Mouse (Mus musculus): Measurements from ENCODE around the gene Cyp21a1. TPM values are rescaled to one million over a fixed set of nuclear protein-coding genes. Genes with fewer than 3 reads are reported as not detected.
"Not testable (repeated sequence)": the region's sequence is repeated elsewhere in the genome, so short reads cannot be mapped to it uniquely, and the experiment has no call there.

Gene Cyp21a1
- polyA plus RNA-seq, 1 experiment from 2014 or later, result not detected

GRCm38 (mm10) chr17:34838785-34839184 lies 34.4 kb upstream of the Cyp21a1 start:
- Histone ChIP-seq H3K4me1 (ENCODE audit: control insufficient read depth, insufficient read depth, low read length) (peaks cover 14% of the 10 kb centered on the region), H3K4me3 (replicated peaks; ENCODE audit: low read depth, low read length) (no peak overlapping the region), H3K36me3 (ENCODE audit: control insufficient read depth, insufficient read depth, low read length) (peaks cover 57% of the 10 kb centered on the region), H3K9ac (replicated peaks; ENCODE audit: low read length) (no peak overlapping the region), H3K9me3 (ENCODE audit: control insufficient read depth, low read length) (no peaks in the 10 kb centered on the region), H3K27ac (replicated peaks; ENCODE audit: low read depth, low read length) (no peak overlapping the region), H3K4me2 (ENCODE audit: low read length) (no peak overlapping the region), H3K27me3 (ENCODE audit: control insufficient read depth, insufficient read depth, low read length) (no peaks in the 10 kb centered on the region)
- WGBS, result 92% methylated on average over 7 of the region's 7 CpGs
- ATAC-seq (ENCODE audit: low FRiP score, low TSS enrichment), result no peak
- DNase-seq, result no peak

GRCm38 (mm10) chr17:34837464-34838324 lies 33.3 kb upstream of the Cyp21a1 start:
- H3K4me2 ChIP-seq (ENCODE audit: low read length), result peak overlapping the region; percentile 74
- DNase-seq, result no peak
- WGBS, result 43% methylated on average over 43 of the region's 43 CpGs
- no peaks in the 10 kb centered on the region for H3K9me3 ChIP-seq (ENCODE audit: control insufficient read depth, low read length)
- peaks cover 59% of the 10 kb centered on the region for H3K36me3 ChIP-seq (ENCODE audit: control insufficient read depth, insufficient read depth, low read length)
- H3K27ac ChIP-seq (replicated peaks; ENCODE audit: low read depth, low read length), result peak overlapping the region; percentile 78
- peak overlapping the region; percentile 74 for H3K9ac ChIP-seq (replicated peaks; ENCODE audit: low read length)
- H3K4me3 ChIP-seq (replicated peaks; ENCODE audit: low read depth, low read length), result peak overlapping the region; percentile 76
- H3K4me1 ChIP-seq (ENCODE audit: control insufficient read depth, insufficient read depth, low read length), result peaks cover 14% of the 10 kb centered on the region
- H3K27me3 ChIP-seq (ENCODE audit: control insufficient read depth, insufficient read depth, low read length), result no peaks in the 10 kb centered on the region
- peak; percentile 41; the same call in 1 of the 2 replicates for ATAC-seq (ENCODE audit: low FRiP score, low TSS enrichment)

GRCm38 (mm10) chr17:34836856-34837221 lies 32.5 kb upstream of the Cyp21a1 start, which contains the start of the genes Stk19 and Dxo:
Gene Stk19, minus strand, starts transcription at chr17:34836945.
Gene Dxo, plus strand, starts transcription at chr17:34837019.
- peak within 1 kb of the TSS; percentile 74 for H3K9ac ChIP-seq (replicated peaks; ENCODE audit: low read length)
- no peaks in the 10 kb centered on the region for H3K27me3 ChIP-seq (ENCODE audit: control insufficient read depth, insufficient read depth, low read length)
- peaks cover 55% of the 10 kb centered on the region for H3K36me3 ChIP-seq (ENCODE audit: control insufficient read depth, insufficient read depth, low read length)
- WGBS, result under 1% methylated on average over 40 of the region's 40 CpGs
- ATAC-seq (ENCODE audit: low FRiP score, low TSS enrichment) (peak; percentile 93), DNase-seq (peak; percentile 99)
- peaks cover 14% of the 10 kb centered on the region for H3K4me1 ChIP-seq (ENCODE audit: control insufficient read depth, insufficient read depth, low read length)
- H3K9me3 ChIP-seq (ENCODE audit: control insufficient read depth, low read length), result no peaks in the 10 kb centered on the region
- peak within 1 kb of the TSS; percentile 76 for H3K4me3 ChIP-seq (replicated peaks; ENCODE audit: low read depth, low read length)
- peak within 1 kb of the TSS; percentile 78 for H3K27ac ChIP-seq (replicated peaks; ENCODE audit: low read depth, low read length)
- peak within 1 kb of the TSS; percentile 74 for H3K4me2 ChIP-seq (ENCODE audit: low read length)

GRCm38 (mm10) chr17:34836155-34836855 lies 31.9 kb upstream of the Cyp21a1 start:
- H3K36me3 ChIP-seq (ENCODE audit: control insufficient read depth, insufficient read depth, low read length), result peaks cover 52% of the 10 kb centered on the region
- peak overlapping the region; percentile 74 for H3K4me2 ChIP-seq (ENCODE audit: low read length)
- DNase-seq, result no peak
- peak overlapping the region; percentile 58 for H3K9ac ChIP-seq (replicated peaks; ENCODE audit: low read length)
- H3K4me1 ChIP-seq (ENCODE audit: control insufficient read depth, insufficient read depth, low read length), result peaks cover 14% of the 10 kb centered on the region
- H3K27ac ChIP-seq (replicated peaks; ENCODE audit: low read depth, low read length), result peak overlapping the region; percentile 78
- no peaks in the 10 kb centered on the region for H3K9me3 ChIP-seq (ENCODE audit: control insufficient read depth, low read length)
- no peaks in the 10 kb centered on the region for H3K27me3 ChIP-seq (ENCODE audit: control insufficient read depth, insufficient read depth, low read length)
- 2% methylated on average over 48 of the region's 48 CpGs for WGBS
- ATAC-seq (ENCODE audit: low FRiP score, low TSS enrichment), result peak; percentile 83
- peak overlapping the region; percentile 76 for H3K4me3 ChIP-seq (replicated peaks; ENCODE audit: low read depth, low read length)

- H3K9me3 ChIP-seq (ENCODE audit: control insufficient read depth, low read length); DNase-seq; ATAC-seq (ENCODE audit: low FRiP score, low TSS enrichment); H3K9ac ChIP-seq (replicated peaks; ENCODE audit: low read length); H3K4me1 ChIP-seq (ENCODE audit: control insufficient read depth, insufficient read depth, low read length); H3K4me3 ChIP-seq (replicated peaks; ENCODE audit: low read depth, low read length); H3K4me2 ChIP-seq (ENCODE audit: low read length); H3K27ac ChIP-seq (replicated peaks; ENCODE audit: low read depth, low read length); H3K27me3 ChIP-seq (ENCODE audit: control insufficient read depth, insufficient read depth, low read length): not testable (repeated sequence)
- WGBS, result 100% methylated on average over 1 of the region's 1 CpGs
- H3K36me3 ChIP-seq (ENCODE audit: control insufficient read depth, insufficient read depth, low read length), result peaks cover 73% of the 10 kb centered on the region
These were observed 26.4 kb upstream of the Cyp21a1 start for GRCm38 (mm10) chr17:34830776-34831175.

- WGBS, result 82% methylated on average over 7 of the region's 7 CpGs
- H3K4me1 ChIP-seq (ENCODE audit: control insufficient read depth, insufficient read depth, low read length), result no peaks in the 10 kb centered on the region
- no peak overlapping the region for H3K27ac ChIP-seq (replicated peaks; ENCODE audit: low read depth, low read length)
- H3K36me3 ChIP-seq (ENCODE audit: control insufficient read depth, insufficient read depth, low read length), result no peaks in the 10 kb centered on the region
- no peak for DNase-seq
- ATAC-seq (ENCODE audit: low FRiP score, low TSS enrichment), result no peak
- H3K27me3 ChIP-seq (ENCODE audit: control insufficient read depth, insufficient read depth, low read length), result no peaks in the 10 kb centered on the region
- no peak overlapping the region for H3K4me3 ChIP-seq (replicated peaks; ENCODE audit: low read depth, low read length)
- no peaks in the 10 kb centered on the region for H3K9me3 ChIP-seq (ENCODE audit: control insufficient read depth, low read length)
- no peak overlapping the region for H3K9ac ChIP-seq (replicated peaks; ENCODE audit: low read length)
- H3K4me2 ChIP-seq (ENCODE audit: low read length), result no peak overlapping the region
These were observed 10.5 kb upstream of the Cyp21a1 start for GRCm38 (mm10) chr17:34814818-34815370.

GRCm38 (mm10) chr17:34813747-34814146 lies 9.4 kb upstream of the Cyp21a1 start:
- H3K36me3 ChIP-seq (ENCODE audit: control insufficient read depth, insufficient read depth, low read length); H3K9ac ChIP-seq (replicated peaks; ENCODE audit: low read length); H3K4me1 ChIP-seq (ENCODE audit: control insufficient read depth, insufficient read depth, low read length); H3K9me3 ChIP-seq (ENCODE audit: control insufficient read depth, low read length); H3K27ac ChIP-seq (replicated peaks; ENCODE audit: low read depth, low read length); H3K4me2 ChIP-seq (ENCODE audit: low read length); H3K27me3 ChIP-seq (ENCODE audit: control insufficient read depth, insufficient read depth, low read length); H3K4me3 ChIP-seq (replicated peaks; ENCODE audit: low read depth, low read length); ATAC-seq (ENCODE audit: low FRiP score, low TSS enrichment): not testable (repeated sequence)
- peak; percentile 46 for DNase-seq
- 62% methylated on average over 12 of the region's 12 CpGs for WGBS

- 79% methylated on average over 15 of the region's 15 CpGs for WGBS
- Histone ChIP-seq H3K27ac (replicated peaks; ENCODE audit: low read depth, low read length) (no peak overlapping the region), H3K4me2 (ENCODE audit: low read length) (no peak overlapping the region), H3K4me3 (replicated peaks; ENCODE audit: low read depth, low read length) (no peak overlapping the region), H3K27me3 (ENCODE audit: control insufficient read depth, insufficient read depth, low read length) (no peaks in the 10 kb centered on the region), H3K9ac (replicated peaks; ENCODE audit: low read length) (no peak overlapping the region), H3K36me3 (ENCODE audit: control insufficient read depth, insufficient read depth, low read length) (no peaks in the 10 kb centered on the region), H3K9me3 (ENCODE audit: control insufficient read depth, low read length) (no peaks in the 10 kb centered on the region), H3K4me1 (ENCODE audit: control insufficient read depth, insufficient read depth, low read length) (no peaks in the 10 kb centered on the region)
- ATAC-seq (ENCODE audit: low FRiP score, low TSS enrichment) (no peak), DNase-seq (no peak)
These were observed 6.9 kb upstream of the Cyp21a1 start for GRCm38 (mm10) chr17:34811275-34811674.

All from midbrain, embryonic 14.5 days (tissue).